Mouse (Mus musculus) kidney, adult 9 months (tissue): ENCODE measurements around the gene 1700049E17Rik2.
"Not testable (repeated sequence)": the region's sequence is repeated elsewhere in the genome, so short reads cannot be mapped to it uniquely, and the experiment has no call there.

ENCODE experiments used
- DNase-seq: peaks from one replicate; pipeline ENCODE4 v3.0.0; 2022

Gene 1700049E17Rik2

GRCm38 (mm10) chr14:41572911-41573310 is at the start of gene 1700049E17Rik2:
Gene 1700049E17Rik2 (plus strand): TSS chr14:41573211.
- not testable (repeated sequence) for DNase-seq

- DNase-seq = not testable (repeated sequence)
Observed at GRCm38 (mm10) chr14:41524695-41525094, 48.3 kb upstream of the 1700049E17Rik2 start.

GRCm38 (mm10) chr14:41555483-41555882 is 17.5 kb upstream of the 1700049E17Rik2 start, which contains the start of gene Gm7970:
Gene Gm7970 (minus strand): TSS chr14:41555583.
- not testable (repeated sequence) for DNase-seq

- not testable (repeated sequence) for DNase-seq
Observed at GRCm38 (mm10) chr14:41586346-41586745, 13.3 kb downstream of the 1700049E17Rik2 start.

GRCm38 (mm10) chr14:41600935-41601334 is 27.9 kb downstream of the 1700049E17Rik2 start:
- DNase-seq = not testable (repeated sequence)

GRCm38 (mm10) chr14:41610690-41611089 is 37.7 kb downstream of the 1700049E17Rik2 start:
- DNase-seq = not testable (repeated sequence)

GRCm38 (mm10) chr14:41622535-41622934 is 49.5 kb downstream of the 1700049E17Rik2 start:
- not testable (repeated sequence) for DNase-seq

GRCm38 (mm10) chr14:41624512-41624911 is 51.5 kb downstream of the 1700049E17Rik2 start, which contains the start of gene Gm3072:
Gene Gm3072 (minus strand): TSS chr14:41624612.
- DNase-seq = not testable (repeated sequence)

GRCm38 (mm10) chr14:41630144-41630543 is 57.1 kb downstream of the 1700049E17Rik2 start:
- DNase-seq = not testable (repeated sequence)
